Mouse (Mus musculus) kidney, adult 2 months (tissue): Measurements from ENCODE around the gene Xpo6. TPM values are rescaled to one million over a fixed set of nuclear protein-coding genes. Genes with fewer than 3 reads are reported as not detected.
A peak's percentile ranks its signal among the peaks of the same experiment; 100 is the strongest.

ENCODE experiments used
- DNase-seq: peaks from one replicate; pipeline ENCODE4 v3.0.0; 2021
- H3K27ac ChIP-seq: fragments of 200-500 bp; 2 replicates; pipeline ENCODE4 v1.5.1; 2012; ENCODE audit warnings: low read depth, low read length, control low read depth, inconsistent platforms; ENCODE audit not compliant: insufficient read depth
- H3K27me3 ChIP-seq: fragments of 200-500 bp; replicated peaks from 2 replicates; pipeline ENCODE4 v1.6.1; 2012; ENCODE audit warnings: mild to moderate bottlenecking, moderate library complexity, low read length, inconsistent platforms; ENCODE audit not compliant: control insufficient read depth, insufficient read depth
- H3K36me3 ChIP-seq: fragments of 200-500 bp; 2 replicates; pipeline ENCODE4 v1.6.1; 2012; ENCODE audit warnings: mild to moderate bottlenecking, moderate library complexity, low read length, inconsistent platforms; ENCODE audit not compliant: control insufficient read depth, insufficient read depth
- H3K4me1 ChIP-seq: fragments of 200-500 bp; 2 replicates; pipeline ENCODE4 v1.6.1; 2011; ENCODE audit warnings: low read length; ENCODE audit not compliant: control insufficient read depth, insufficient read depth
- H3K4me3 ChIP-seq: fragments of 200-500 bp; 2 replicates; pipeline ENCODE4 v1.5.1; 2011; ENCODE audit warnings: mild to moderate bottlenecking, low read depth, low read length, control low read depth; ENCODE audit not compliant: insufficient read depth
- CTCF ChIP-seq: fragments of 200-500 bp; conservative IDR thresholded peaks from 2 replicates; pipeline ENCODE4 v1.5.1; 2011; ENCODE audit warnings: low read depth, mild to moderate bottlenecking, control low read depth, low read length, moderate library complexity, mixed read lengths; ENCODE audit not compliant: insufficient read depth, insufficient read length
- POLR2A ChIP-seq: fragments of 200-500 bp; IDR thresholded peaks from one replicate; pipeline ENCODE4 v1.6.1; 2011; ENCODE audit warnings: low read depth, low read length, control low read depth
- WGBS: fragments of 180-500 bp; shearing (Covaris S2); methylation state at CpG from one replicate; pipeline ENCODE4 v1.1.7; 2018; 5-methylcytosine and 5-hydroxymethylcytosine counted together
- polyA plus RNA-seq: library from polyadenylated mRNA; depleted of rRNA; stranded (reverse); fragments of >200 nt; gene quantifications from 2 replicates; pipeline ENCODE4 v1.2.3, GENCODE M21; 2012

Xpo6 gene
- polyA plus RNA-seq, 1 experiment: 122 TPM

DNA sequence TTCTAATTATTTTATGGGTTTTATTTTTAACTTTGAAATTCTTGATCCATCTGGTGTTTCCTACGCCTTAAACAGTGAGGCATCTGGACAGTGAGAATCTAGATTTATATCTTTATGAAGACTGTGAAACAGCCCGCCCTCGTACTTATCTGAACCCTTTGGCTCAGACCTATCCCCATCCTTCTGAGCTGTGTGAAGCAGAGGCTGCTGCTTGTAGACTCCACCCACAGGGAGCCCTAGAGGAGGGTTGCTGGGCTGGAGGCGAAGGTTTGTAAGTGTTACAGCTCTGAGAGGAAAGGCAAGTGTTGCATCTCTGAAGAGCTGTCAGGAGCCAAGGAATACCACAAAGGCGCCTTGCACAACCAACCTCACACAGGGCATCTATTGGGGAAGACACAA is 36.5 kb upstream of the Xpo6 start:
- no peaks in the 10 kb centered on the region for H3K27me3 ChIP-seq
- no peaks in the 10 kb centered on the region for H3K36me3 ChIP-seq
- 74% methylated on average over 5 of the region's 5 CpGs for WGBS
- TF ChIP-seq CTCF (no peak), POLR2A (no peak)
- no peak overlapping the region for H3K27ac ChIP-seq
- no peak overlapping the region for H3K4me3 ChIP-seq
- H3K4me1 ChIP-seq: peaks cover 9% of the 10 kb centered on the region; the same call in 1 of the 2 replicates
- no peak for DNase-seq

DNA sequence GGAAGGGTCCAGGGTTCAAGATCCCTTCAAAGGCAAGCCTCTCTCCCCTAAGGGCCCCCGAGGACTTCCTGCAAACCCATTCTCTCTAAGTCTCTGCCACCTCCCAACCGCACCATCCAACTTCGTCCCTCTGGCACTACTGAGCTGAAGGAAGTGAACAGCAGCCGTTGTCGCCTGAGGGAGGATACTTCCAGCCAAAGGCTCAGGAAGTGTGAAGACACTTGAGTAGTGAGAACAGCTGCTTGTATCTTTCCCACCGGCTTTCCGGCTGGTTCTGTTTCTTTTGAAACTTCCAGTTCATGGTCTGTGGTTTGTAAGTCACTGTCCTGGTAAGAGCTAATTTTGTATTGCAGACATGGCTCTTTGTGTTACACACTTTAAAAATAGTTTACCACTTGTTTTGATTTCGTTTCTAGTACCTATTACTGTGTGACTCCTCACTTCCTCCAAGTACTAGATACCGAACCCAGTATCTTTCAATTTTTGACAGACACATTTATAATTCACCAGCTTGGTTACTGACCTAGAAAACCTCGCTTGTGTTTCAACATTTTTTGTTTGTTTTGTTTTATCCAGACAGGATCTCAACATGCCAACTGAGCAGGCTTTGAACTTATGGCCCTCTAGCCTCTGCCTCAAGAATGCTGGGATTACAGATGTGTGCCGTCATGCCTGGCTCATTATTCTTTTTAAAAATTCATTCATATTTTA is 35.9 kb upstream of the Xpo6 start:
- H3K4me1 ChIP-seq: peaks cover 9% of the 10 kb centered on the region; the same call in 1 of the 2 replicates
- peak overlapping the region; percentile 39; the same call in 1 of the 2 replicates for H3K27ac ChIP-seq
- DNase-seq: peak; percentile 67
- TF ChIP-seq CTCF (no peak), POLR2A (no peak)
- no peaks in the 10 kb centered on the region for H3K36me3 ChIP-seq
- H3K4me3 ChIP-seq: no peak overlapping the region
- WGBS: 34% methylated on average over 11 of the region's 11 CpGs
- no peaks in the 10 kb centered on the region for H3K27me3 ChIP-seq

DNA sequence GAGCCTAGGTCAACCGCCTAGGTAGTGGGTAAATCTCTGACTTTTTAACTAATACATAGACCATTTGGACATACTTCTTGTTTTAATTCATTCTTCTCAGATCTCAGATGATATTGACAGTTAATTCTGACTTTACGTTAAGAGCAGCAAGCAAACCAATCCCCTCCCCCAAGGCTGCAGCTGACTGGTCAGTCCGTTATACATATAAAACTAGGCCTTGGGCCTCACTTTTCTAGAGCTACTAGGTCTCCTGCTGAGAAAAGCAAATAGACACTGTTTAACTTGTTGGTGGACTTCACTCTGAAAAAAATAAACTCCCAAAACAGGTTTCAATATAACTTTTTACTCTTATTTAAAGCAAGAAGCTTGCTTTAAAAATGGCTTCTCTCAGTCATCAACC is 34.3 kb upstream of the Xpo6 start:
- WGBS: 76% methylated on average over 3 of the region's 3 CpGs
- TF ChIP-seq CTCF: no peak
- no peak for TF ChIP-seq POLR2A
- H3K27ac ChIP-seq: no peak overlapping the region
- H3K27me3 ChIP-seq: no peaks in the 10 kb centered on the region
- DNase-seq: peak; percentile 54
- H3K4me3 ChIP-seq: no peak overlapping the region
- H3K36me3 ChIP-seq: no peaks in the 10 kb centered on the region
- H3K4me1 ChIP-seq: peaks cover 9% of the 10 kb centered on the region; the same call in 1 of the 2 replicates

DNA sequence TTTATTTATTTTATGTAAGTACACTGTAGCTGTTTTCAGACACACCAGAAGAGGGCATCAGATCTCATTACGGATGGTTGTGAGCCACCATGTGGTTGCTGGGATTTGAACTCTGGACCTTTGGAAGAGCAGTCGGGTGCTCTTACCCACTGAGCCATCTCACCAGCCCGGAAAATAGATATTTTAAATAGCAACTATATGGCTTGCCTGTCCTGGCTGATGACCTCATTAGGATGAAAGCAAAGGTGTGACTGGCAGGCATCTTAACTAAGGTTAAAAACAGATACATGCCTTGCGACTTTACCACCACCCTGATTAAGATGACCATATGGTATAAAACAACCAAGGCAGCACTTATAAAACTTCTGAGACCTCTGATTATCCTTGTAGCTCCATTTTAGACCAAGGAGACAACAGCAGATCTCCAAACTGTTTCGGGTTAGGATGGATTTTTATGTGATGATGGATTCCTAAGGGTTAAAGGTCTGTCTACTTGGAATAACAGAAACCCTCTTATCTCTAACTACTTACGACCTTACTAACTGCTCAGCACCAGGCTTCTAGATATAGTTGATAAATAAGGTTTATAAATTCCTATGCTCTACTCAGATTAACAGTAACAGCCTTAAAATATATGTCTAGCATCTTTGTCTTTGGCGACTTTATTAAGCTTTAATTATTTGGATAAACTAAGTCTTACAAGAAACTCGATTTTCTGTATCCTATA is 32.2 kb upstream of the Xpo6 start:
- no peak for DNase-seq
- H3K4me1 ChIP-seq: peaks cover 9% of the 10 kb centered on the region; the same call in 1 of the 2 replicates
- no peak overlapping the region for H3K4me3 ChIP-seq
- 76% methylated on average over 8 of the region's 8 CpGs for WGBS
- H3K27ac ChIP-seq: no peak overlapping the region
- H3K36me3 ChIP-seq: no peaks in the 10 kb centered on the region
- TF ChIP-seq POLR2A (no peak), CTCF (no peak)
- H3K27me3 ChIP-seq: no peaks in the 10 kb centered on the region

DNA sequence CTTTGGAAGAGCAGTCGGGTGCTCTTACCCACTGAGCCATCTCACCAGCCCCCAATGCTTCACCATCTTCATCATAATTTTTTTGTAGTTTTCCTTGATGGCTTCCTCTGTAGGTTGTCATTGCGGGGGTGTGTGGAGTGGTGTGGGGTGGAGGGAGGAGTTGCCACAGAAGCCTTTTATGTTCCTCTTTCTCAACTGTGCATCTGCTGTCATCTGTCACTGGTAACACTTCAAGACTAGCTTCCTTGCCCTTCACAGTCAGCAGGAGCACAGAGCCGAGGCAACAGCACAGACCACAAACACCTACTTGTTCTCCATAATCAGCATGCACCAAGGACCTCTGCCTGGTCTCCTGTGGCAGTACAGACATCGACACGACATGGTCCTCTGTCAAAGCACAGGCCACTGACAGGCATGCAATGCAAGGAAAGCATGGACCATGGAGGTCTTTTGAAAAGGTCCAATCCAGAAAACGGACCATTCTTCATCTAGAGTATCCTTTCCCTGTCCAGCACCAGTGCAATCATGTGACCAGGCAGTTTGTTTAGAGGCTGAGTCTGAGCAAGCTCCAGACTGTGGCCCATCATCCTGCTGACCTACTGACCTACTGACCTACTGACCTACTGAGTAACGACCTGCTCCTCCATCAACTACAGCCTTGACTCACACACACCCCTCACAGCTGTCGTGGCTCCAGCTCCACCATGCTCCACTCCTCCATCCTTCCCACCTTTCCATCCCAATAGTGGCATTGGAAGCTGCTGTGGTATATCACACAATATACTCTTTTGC is 30.3 kb upstream of the Xpo6 start:
- no peak overlapping the region for H3K4me3 ChIP-seq
- TF ChIP-seq POLR2A (no peak), CTCF (no peak)
- H3K27ac ChIP-seq: no peak overlapping the region
- no peak for DNase-seq
- H3K4me1 ChIP-seq: peaks cover 6% of the 10 kb centered on the region; the same call in 1 of the 2 replicates
- no peaks in the 10 kb centered on the region for H3K27me3 ChIP-seq
- whole genome bisulfite sequencing: 59% methylated on average over 8 of the region's 8 CpGs
- no peaks in the 10 kb centered on the region for H3K36me3 ChIP-seq

DNA sequence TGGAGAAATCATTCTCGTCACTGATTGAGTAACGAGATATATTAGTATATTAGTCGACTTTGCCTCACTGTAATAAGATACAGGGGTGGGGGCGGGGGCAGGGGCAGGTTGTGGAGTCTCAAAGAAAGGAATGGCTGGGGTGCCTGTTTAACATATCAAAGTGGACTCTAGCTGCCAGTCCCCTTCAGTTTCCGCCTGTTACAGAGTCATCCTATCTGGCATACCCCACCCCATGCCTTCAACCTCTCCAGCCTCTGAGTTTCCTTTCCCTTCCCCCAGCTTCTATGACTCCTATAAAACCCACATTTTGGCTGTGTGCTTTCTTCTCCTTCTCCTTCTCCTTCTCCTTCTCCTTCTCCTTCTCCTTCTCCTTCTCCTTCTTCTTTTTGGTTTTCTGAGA is 25.8 kb upstream of the Xpo6 start:
- 41% methylated on average over 5 of the region's 5 CpGs for WGBS
- H3K4me1 ChIP-seq: no peaks in the 10 kb centered on the region
- no peak overlapping the region for H3K27ac ChIP-seq
- no peak for TF ChIP-seq POLR2A
- no peak for TF ChIP-seq CTCF
- no peaks in the 10 kb centered on the region for H3K36me3 ChIP-seq
- no peaks in the 10 kb centered on the region for H3K27me3 ChIP-seq
- no peak overlapping the region for H3K4me3 ChIP-seq
- DNase-seq: no peak

DNA sequence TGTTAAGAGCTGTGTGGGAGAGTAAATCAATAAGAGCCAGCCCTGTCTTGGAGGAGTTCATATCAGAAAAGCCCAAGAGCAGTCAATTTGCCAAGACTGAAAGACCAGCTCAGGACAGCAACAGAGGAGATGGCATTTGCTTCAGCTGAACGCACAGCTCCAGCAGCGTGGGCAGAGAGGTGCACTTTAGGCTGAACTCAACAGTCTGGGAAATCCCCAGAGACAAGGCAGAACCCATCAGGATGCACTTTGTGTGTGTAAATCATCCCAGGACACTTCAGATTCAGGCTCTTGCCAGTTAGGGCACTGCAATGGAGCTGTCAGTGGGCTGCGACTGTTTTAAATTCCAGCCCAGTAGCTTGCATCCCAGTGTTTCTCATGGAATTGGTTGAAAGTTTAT is 22.5 kb upstream of the Xpo6 start:
- Histone ChIP-seq H3K4me3 (no peak overlapping the region), H3K36me3 (no peaks in the 10 kb centered on the region), H3K27me3 (no peaks in the 10 kb centered on the region), H3K4me1 (no peaks in the 10 kb centered on the region), H3K27ac (no peak overlapping the region)
- no peak for DNase-seq
- TF ChIP-seq CTCF (no peak), POLR2A (no peak)
- WGBS: 28% methylated on average over 3 of the region's 3 CpGs
